Mouse (Mus musculus) embryonic fibroblast, embryonic 13.5 days (primary cell): ENCODE data around the gene Agpat2.

Source experiments
- CTCF ChIP-seq: IDR thresholded peaks from 2 replicates; pipeline ENCODE4 v1.5.1; 2011; ENCODE audit warnings: mild to moderate bottlenecking, control low read depth, low read length, moderate library complexity, borderline replicate concordance; ENCODE audit not compliant: insufficient read depth
- POLR2A ChIP-seq: IDR thresholded peaks from 2 replicates; pipeline ENCODE4 v1.6.1; 2011; ENCODE audit warnings: low read depth, mild to moderate bottlenecking, control low read depth, low read length, moderate library complexity

DNA sequence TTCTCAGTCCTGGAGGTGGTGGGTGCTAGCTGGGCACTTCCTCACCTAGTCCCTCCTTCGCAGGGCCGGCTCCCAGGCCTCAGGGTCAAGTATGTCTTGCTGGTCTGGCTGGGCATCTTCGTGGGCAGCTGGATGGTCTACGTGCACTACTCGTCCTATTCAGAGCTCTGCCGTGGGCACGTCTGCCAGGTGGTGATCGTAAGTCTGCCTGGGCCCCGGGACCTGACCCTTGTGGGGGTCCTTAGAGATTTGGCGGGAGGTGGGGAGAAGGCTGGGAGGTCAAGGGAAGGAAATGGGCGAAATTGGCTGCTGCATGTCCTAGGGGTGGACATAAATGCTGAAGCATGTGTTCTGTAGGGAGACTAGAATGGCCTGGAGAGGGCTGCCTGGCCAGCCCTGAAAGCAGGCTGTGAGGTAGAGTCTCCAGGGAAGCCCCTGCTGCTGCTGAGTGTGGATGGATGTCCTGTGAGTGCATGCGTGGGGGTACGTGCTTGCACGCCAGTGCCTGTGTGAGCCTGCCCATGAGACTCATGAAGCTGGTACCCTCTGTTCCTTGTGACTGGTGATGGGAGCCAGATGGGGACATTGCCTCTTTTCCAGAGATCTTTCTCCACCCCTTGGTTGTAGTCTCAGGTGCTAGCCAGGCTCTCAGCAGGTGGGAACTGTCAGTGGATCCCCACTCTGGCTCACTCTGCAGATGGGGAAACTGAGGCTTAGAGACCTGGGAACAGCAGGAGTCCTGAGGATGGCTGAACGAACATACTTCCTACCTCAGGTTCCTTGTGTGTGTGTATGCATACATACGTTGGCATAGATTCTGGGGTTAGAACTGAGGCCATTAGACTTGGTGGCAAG, 28.6 kb upstream of the Agpat2 start:
- TF ChIP-seq CTCF (no peak), POLR2A (0 out of 2 replicates have a peak, but pooled peaks have one; percentile 3)
